Mouse (Mus musculus): ENCODE data around the gene Fndc9. TPM values are rescaled to one million over a fixed set of nuclear protein-coding genes. Genes with fewer than 3 reads are reported as not detected.
A peak's percentile ranks its signal among the peaks of the same experiment; 100 is the strongest.

Gene Fndc9
- polyA plus RNA-seq (2012; rRNA removed) = 0.39 and 0.52 TPM in 2 replicates

DNA sequence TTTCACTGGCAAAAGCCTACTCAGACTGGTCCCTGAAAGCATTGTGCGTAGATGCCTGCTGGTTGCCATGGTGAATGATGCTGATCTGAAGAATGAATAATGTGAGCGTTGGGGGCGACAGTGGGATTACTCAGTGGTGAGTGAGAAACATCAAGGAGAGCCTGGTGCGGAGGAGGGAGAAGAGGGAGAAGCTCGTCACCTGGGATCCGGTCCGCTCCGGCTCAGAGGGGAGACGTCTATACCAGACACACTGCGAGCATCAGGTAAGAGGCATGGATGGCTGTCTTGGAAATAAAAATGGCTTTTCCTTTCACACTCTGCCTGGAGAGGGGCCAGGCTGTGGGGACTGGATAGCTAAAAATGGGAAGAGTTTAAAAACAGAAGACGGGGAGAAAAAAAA lies at the start of gene Fndc9:
TSS of gene Fndc9 (plus strand) at position 198 of the 400 bp plus-strand sequence.
- no peak for DNase-seq
- WGBS = 56% methylated on average over 11 of the region's 11 CpGs
- no peaks in the 10 kb centered on the region for H3K27me3 ChIP-seq (ENCODE audit: control insufficient read depth, insufficient read depth, low read length)
- no peak within 1 kb of the TSS for H3K27ac ChIP-seq (ENCODE audit: insufficient read depth, low read length)
- H3K4me1 ChIP-seq (ENCODE audit: control insufficient read depth, insufficient read depth, low read length) = no peaks in the 10 kb centered on the region
- no peak within 1 kb of the TSS for H3K4me3 ChIP-seq (replicated peaks; ENCODE audit: insufficient read depth, low read depth, low read length)
- TF ChIP-seq CTCF (IDR thresholded peaks at IDR 0.05; ENCODE audit: borderline replicate concordance, insufficient read depth, low read depth, low read length) = no peak
- no peak for TF ChIP-seq POLR2A (IDR thresholded peaks at IDR 0.05; ENCODE audit: borderline replicate concordance, insufficient read depth, low read length)

DNA sequence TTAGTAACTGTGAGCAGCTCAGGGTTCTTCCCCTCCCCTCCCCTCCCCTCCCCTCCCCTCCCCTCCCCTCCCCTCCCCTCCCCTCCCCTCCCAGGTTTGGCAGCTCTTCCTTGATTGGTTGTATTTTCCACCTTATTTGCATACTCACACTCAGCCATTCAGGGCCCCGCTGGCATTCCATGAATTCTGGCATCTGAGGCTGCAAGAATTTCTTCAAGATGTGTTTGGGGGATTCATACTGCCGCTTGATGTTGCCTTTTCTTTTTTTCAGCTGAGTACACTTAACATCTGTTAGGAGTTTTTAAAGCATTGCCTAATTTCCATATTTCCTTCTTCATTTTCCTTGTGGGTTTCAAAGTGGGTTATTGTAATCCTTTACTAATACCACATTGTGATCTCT lies 47.0 kb upstream of the Fndc9 start:
- Histone ChIP-seq H3K27ac (ENCODE audit: insufficient read depth, low read length) (no peak overlapping the region), H3K27me3 (ENCODE audit: control insufficient read depth, insufficient read depth, low read length) (no peaks in the 10 kb centered on the region), H3K4me3 (replicated peaks; ENCODE audit: insufficient read depth, low read depth, low read length) (no peak overlapping the region), H3K4me1 (ENCODE audit: control insufficient read depth, insufficient read depth, low read length) (no peaks in the 10 kb centered on the region)
- 59% methylated on average over 2 of the region's 2 CpGs for WGBS
- DNase-seq = no peak
- no peak for TF ChIP-seq CTCF (IDR thresholded peaks at IDR 0.05; ENCODE audit: borderline replicate concordance, insufficient read depth, low read depth, low read length)
- TF ChIP-seq POLR2A (IDR thresholded peaks at IDR 0.05; ENCODE audit: borderline replicate concordance, insufficient read depth, low read length) = no peak

DNA sequence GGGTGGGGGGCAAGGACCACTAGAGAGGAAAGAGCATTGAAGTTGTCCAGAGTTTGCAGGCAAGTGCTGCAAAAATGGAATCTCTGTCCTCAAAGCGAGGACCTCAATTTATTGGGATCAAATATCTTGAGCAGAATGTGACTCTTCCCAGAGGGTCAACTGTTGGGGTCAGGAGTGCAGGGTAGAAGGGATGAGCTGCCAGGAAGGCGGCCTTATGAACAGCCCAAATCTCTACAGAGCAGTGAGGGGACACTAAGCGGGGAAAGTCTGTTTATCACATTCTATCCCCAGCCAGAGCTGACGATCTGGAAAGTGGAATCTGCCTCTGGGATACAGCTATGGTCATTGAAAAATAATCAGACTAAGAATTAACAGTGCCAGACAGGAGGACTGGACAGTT lies 41.2 kb upstream of the Fndc9 start:
- DNase-seq = no peak
- 87% methylated on average over 4 of the region's 4 CpGs for WGBS

DNA sequence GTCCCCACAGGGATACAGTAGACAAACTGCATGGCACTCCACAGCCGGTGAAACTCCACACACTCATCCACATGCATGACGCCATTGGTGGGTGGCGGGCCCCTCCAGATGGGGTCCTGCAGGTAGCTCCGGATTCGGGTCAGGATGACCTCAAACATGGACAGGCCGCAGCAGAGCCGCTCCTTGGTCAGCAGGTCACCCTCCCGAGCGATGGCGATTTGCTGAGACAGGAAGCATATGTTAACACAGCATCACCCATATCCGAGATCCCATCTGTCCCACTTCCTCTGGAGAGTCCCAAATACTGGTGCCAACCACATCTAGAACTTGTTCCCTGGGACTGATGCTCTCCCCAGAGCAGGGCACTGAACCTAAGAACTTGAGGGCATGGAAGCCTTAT lies 34.7 kb upstream of the Fndc9 start:
- Histone ChIP-seq H3K27ac (ENCODE audit: insufficient read depth, low read length) (no peak overlapping the region), H3K4me1 (ENCODE audit: control insufficient read depth, insufficient read depth, low read length) (peaks cover 10% of the 10 kb centered on the region), H3K4me3 (replicated peaks; ENCODE audit: insufficient read depth, low read depth, low read length) (no peak overlapping the region), H3K27me3 (ENCODE audit: control insufficient read depth, insufficient read depth, low read length) (no peaks in the 10 kb centered on the region)
- TF ChIP-seq POLR2A (IDR thresholded peaks at IDR 0.05; ENCODE audit: borderline replicate concordance, insufficient read depth, low read length) (no peak), CTCF (IDR thresholded peaks at IDR 0.05; ENCODE audit: borderline replicate concordance, insufficient read depth, low read depth, low read length) (no peak)
- peak; percentile 51 to 66 for DNase-seq
- WGBS = 22% methylated on average over 11 of the region's 11 CpGs

More for the DNA sequence above, 41.2 kb upstream of the Fndc9 start:
- H3K4me3 ChIP-seq (replicated peaks; ENCODE audit: insufficient read depth, low read depth, low read length) = no peak overlapping the region
- no peaks in the 10 kb centered on the region for H3K4me1 ChIP-seq (ENCODE audit: control insufficient read depth, insufficient read depth, low read length)
- TF ChIP-seq POLR2A (IDR thresholded peaks at IDR 0.05; ENCODE audit: borderline replicate concordance, insufficient read depth, low read length) (no peak), CTCF (IDR thresholded peaks at IDR 0.05; ENCODE audit: borderline replicate concordance, insufficient read depth, low read depth, low read length) (no peak)
- H3K27ac ChIP-seq (ENCODE audit: insufficient read depth, low read length) = no peak overlapping the region
- H3K27me3 ChIP-seq (ENCODE audit: control insufficient read depth, insufficient read depth, low read length) = no peaks in the 10 kb centered on the region

DNA sequence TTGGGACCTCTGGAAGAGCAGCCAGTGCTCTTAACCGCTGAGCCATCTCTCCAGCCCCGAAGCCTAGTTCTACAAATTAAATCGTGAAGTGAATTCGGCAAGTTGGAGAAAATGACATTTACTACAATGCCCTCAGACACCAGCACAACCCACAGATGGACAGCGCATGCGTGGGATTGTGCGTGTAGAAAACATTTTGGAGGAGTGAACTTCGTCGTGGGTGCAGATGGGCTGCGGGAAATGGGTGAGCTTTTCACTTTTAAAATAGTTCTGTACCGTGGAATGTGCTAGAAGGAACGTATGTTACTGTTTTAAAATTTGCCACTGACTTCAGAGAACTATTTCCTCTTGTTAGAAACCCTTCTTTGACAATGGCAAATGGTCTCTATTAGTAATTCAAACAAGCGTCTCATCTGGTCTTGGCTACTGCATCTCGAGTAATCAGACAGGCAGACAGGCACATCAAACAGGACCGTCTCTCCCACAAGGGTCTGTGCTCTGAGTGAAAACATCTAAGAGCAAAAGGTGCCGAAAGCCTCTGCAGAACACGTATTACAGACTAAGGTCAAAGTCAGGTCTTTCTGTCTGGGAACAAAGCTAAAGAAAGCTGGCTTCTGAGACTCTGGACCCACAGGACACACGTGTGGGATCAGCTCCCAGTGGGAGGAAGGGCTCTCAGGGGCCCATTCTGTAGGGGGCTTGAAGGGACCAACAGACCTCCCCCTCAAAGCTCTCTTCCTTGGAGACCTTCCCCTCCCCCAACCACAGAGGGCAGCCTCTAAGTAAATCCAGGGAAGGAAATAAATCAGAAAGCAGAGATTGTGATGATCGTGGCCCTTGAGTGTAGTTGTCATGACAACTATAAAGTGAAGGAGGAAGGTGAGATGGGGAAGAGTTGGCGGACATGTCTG lies 33.4 kb upstream of the Fndc9 start:
- no peak for DNase-seq
- no peak overlapping the region for H3K4me3 ChIP-seq (replicated peaks; ENCODE audit: insufficient read depth, low read depth, low read length)
- H3K27ac ChIP-seq (ENCODE audit: insufficient read depth, low read length) = no peak overlapping the region
- 82% methylated on average over 20 of the region's 20 CpGs for WGBS
- peaks cover 10% of the 10 kb centered on the region for H3K4me1 ChIP-seq (ENCODE audit: control insufficient read depth, insufficient read depth, low read length)
- no peaks in the 10 kb centered on the region for H3K27me3 ChIP-seq (ENCODE audit: control insufficient read depth, insufficient read depth, low read length)
- TF ChIP-seq CTCF (IDR thresholded peaks at IDR 0.05; ENCODE audit: borderline replicate concordance, insufficient read depth, low read depth, low read length) = no peak
- no peak for TF ChIP-seq POLR2A (IDR thresholded peaks at IDR 0.05; ENCODE audit: borderline replicate concordance, insufficient read depth, low read length)

DNA sequence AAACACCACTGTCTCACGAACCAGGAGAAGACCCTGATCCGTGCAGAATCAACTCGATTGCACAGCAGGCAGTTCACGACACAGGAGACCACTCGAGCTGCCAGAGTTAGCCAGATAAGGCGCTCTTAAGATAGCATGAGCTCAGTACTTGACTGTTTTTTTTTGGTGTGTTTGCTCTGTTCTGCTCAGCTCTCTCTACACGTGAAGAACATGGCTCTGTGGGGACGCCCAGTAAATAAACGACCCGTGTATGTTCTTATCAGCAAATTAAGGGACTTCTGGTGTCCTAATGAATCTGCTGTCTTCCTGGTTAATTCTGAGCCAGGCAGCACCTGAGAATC lies 32.8 kb upstream of the Fndc9 start:
- H3K27me3 ChIP-seq (ENCODE audit: control insufficient read depth, insufficient read depth, low read length) = no peaks in the 10 kb centered on the region
- 73% methylated on average over 10 of the region's 10 CpGs for WGBS

DNA sequence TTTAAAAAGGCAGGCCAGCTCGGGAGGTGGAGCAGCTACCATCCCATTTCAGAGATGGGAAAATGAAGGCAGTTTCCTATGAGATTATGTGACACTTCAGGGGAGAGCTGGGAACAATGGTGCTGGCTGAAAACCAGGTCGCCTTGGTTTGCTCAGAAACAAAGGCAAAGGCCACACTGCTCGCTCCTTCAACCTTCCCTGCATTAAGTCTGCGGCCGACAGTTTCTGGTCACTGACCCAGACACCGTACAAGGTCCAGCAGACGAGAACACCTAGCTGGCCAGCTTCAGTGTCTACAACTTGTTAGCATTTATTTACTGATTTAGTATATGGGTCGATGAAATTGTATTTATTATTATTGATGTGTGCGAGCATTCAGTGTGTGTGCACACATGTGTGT lies 30.5 kb upstream of the Fndc9 start:
- TF ChIP-seq POLR2A (IDR thresholded peaks at IDR 0.05; ENCODE audit: borderline replicate concordance, insufficient read depth, low read length) (no peak), CTCF (IDR thresholded peaks at IDR 0.05; ENCODE audit: borderline replicate concordance, insufficient read depth, low read depth, low read length) (no peak)
- WGBS = 86% methylated on average over 9 of the region's 9 CpGs
- Histone ChIP-seq H3K4me1 (ENCODE audit: control insufficient read depth, insufficient read depth, low read length) (peaks cover 8% of the 10 kb centered on the region; the same call in 1 of the 2 replicates), H3K4me3 (replicated peaks; ENCODE audit: insufficient read depth, low read depth, low read length) (no peak overlapping the region), H3K27me3 (ENCODE audit: control insufficient read depth, insufficient read depth, low read length) (no peaks in the 10 kb centered on the region), H3K27ac (ENCODE audit: insufficient read depth, low read length) (no peak overlapping the region)
- no peak for DNase-seq

More for the DNA sequence above, 32.8 kb upstream of the Fndc9 start:
- DNase-seq = no peak
- Histone ChIP-seq H3K4me3 (replicated peaks; ENCODE audit: insufficient read depth, low read depth, low read length) (no peak overlapping the region), H3K4me1 (ENCODE audit: control insufficient read depth, insufficient read depth, low read length) (peaks cover 10% of the 10 kb centered on the region), H3K27ac (ENCODE audit: insufficient read depth, low read length) (no peak overlapping the region)
- TF ChIP-seq CTCF (IDR thresholded peaks at IDR 0.05; ENCODE audit: borderline replicate concordance, insufficient read depth, low read depth, low read length) (no peak), POLR2A (IDR thresholded peaks at IDR 0.05; ENCODE audit: borderline replicate concordance, insufficient read depth, low read length) (no peak)
